Mouse (Mus musculus): ENCODE data around the gene Cfap20. TPM values are rescaled to one million over a fixed set of nuclear protein-coding genes. Genes with fewer than 3 reads are reported as not detected.

Gene Cfap20
- polyA plus RNA-seq, 1 experiment = 76.1 TPM

DNA sequence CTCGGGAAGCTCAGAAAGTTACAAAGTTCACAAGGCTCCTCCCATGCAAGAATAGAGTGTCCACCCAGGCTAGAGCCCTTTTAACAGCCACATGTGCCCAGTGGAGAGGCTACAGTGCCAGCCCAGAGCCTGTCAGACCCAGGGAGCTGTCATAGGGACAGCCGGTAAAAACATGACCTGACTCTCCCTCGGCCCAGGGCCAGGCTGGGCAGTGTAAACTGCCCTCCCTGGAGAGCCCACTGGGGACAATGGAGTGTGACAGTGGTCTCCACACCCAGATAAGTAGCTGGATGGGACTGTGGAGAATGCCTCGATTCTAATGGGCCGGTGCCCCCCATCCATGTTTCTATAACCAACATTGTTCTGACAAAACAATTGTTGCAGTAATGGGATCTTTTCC lies 25.2 kb downstream of the Cfap20 start:
- Histone ChIP-seq H3K4me3 (replicated peaks; ENCODE audit: insufficient read depth, low read depth, low read length) (no peak overlapping the region), H3K27ac (ENCODE audit: insufficient read depth, low read length) (no peak overlapping the region), H3K4me1 (ENCODE audit: control insufficient read depth, insufficient read depth, low read length) (no peaks in the 10 kb centered on the region), H3K27me3 (ENCODE audit: control insufficient read depth, insufficient read depth, low read length) (no peaks in the 10 kb centered on the region)
- no peak for DNase-seq
- WGBS = 55% methylated on average over 5 of the region's 5 CpGs
- TF ChIP-seq CTCF (IDR thresholded peaks at IDR 0.05; ENCODE audit: borderline replicate concordance, insufficient read depth, low read depth, low read length) (no peak), POLR2A (IDR thresholded peaks at IDR 0.05; ENCODE audit: borderline replicate concordance, insufficient read depth, low read length) (no peak)

DNA sequence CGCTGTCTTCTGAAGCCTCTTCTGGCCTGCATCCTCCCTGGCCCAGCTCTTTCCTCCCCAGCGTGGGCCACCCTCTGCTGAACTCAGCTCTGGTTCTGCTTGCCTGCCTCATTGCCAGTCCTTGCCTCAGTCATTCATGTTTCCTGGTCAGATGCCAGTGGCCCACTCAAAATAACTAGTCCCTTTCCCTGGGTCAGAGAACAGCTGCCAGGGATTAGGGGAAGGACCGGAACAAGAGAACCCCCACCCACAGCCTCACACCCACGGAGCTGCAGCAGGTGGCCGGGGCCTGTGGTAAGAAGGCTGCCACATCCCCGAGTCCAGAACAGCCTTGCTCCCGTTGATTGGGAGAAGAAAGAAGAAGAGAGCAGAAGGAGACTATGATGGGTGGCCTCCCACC lies 33.6 kb downstream of the Cfap20 start:
- Histone ChIP-seq H3K27me3 (ENCODE audit: control insufficient read depth, insufficient read depth, low read length) (no peaks in the 10 kb centered on the region), H3K4me3 (replicated peaks; ENCODE audit: insufficient read depth, low read depth, low read length) (no peak overlapping the region), H3K27ac (ENCODE audit: insufficient read depth, low read length) (no peak overlapping the region), H3K4me1 (ENCODE audit: control insufficient read depth, insufficient read depth, low read length) (no peaks in the 10 kb centered on the region)
- no peak for DNase-seq
- TF ChIP-seq POLR2A (IDR thresholded peaks at IDR 0.05; ENCODE audit: borderline replicate concordance, insufficient read depth, low read length) (no peak), CTCF (IDR thresholded peaks at IDR 0.05; ENCODE audit: borderline replicate concordance, insufficient read depth, low read depth, low read length) (no peak)
- 21% methylated on average over 7 of the region's 7 CpGs for WGBS

DNA sequence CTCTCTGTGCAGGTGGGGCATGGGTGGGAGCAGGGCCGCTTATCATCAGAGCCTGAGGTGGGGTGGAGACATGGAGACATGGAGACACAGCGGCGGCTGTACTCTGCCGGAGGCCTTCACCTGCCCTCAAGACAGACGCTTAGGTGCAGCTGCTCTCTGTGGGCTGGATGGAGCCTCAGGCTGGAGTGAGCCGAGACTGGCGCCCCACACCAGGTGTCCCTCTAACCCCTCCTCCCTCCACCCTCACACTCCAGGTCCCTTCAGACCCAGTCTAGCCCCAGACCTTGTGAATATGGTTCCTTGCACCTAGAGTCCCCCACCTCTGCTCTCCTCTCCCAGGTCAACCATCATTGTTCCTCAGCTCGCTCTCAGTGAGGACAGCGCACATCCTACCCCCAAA lies 35.5 kb downstream of the Cfap20 start:
- no peak overlapping the region for H3K4me3 ChIP-seq (replicated peaks; ENCODE audit: insufficient read depth, low read depth, low read length)
- no peak for DNase-seq
- TF ChIP-seq CTCF (IDR thresholded peaks at IDR 0.05; ENCODE audit: borderline replicate concordance, insufficient read depth, low read depth, low read length) = no peak
- no peak for TF ChIP-seq POLR2A (IDR thresholded peaks at IDR 0.05; ENCODE audit: borderline replicate concordance, insufficient read depth, low read length)
- H3K27ac ChIP-seq (ENCODE audit: insufficient read depth, low read length) = no peak overlapping the region
- H3K4me1 ChIP-seq (ENCODE audit: control insufficient read depth, insufficient read depth, low read length) = no peaks in the 10 kb centered on the region
- no peaks in the 10 kb centered on the region for H3K27me3 ChIP-seq (ENCODE audit: control insufficient read depth, insufficient read depth, low read length)
- WGBS = 84% methylated on average over 9 of the region's 9 CpGs

DNA sequence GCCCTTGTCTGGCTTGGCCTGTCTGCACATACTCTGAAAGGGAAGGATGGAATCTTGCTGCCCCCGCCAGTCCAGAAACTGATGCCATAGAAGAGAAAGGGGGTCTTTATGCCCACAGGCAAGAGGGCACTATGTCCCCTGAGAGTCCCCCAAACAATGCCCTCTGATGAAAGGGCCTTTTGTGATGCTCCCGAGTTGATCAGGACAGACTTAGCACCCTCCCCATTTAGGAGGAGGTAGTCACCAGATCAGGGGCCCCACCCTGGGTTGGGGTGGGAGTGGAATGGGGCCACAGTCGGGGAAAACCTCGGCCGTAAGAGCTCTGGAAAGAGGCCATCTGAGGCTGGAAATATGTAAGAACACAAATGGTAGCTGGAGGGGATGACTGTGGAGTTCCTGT lies 37.5 kb downstream of the Cfap20 start:
- Histone ChIP-seq H3K4me3 (replicated peaks; ENCODE audit: insufficient read depth, low read depth, low read length) (no peak overlapping the region), H3K27ac (ENCODE audit: insufficient read depth, low read length) (no peak overlapping the region), H3K4me1 (ENCODE audit: control insufficient read depth, insufficient read depth, low read length) (no peaks in the 10 kb centered on the region), H3K27me3 (ENCODE audit: control insufficient read depth, insufficient read depth, low read length) (no peaks in the 10 kb centered on the region)
- TF ChIP-seq POLR2A (IDR thresholded peaks at IDR 0.05; ENCODE audit: borderline replicate concordance, insufficient read depth, low read length) (no peak), CTCF (IDR thresholded peaks at IDR 0.05; ENCODE audit: borderline replicate concordance, insufficient read depth, low read depth, low read length) (no peak)
- no peak for DNase-seq
- 37% methylated on average over 5 of the region's 5 CpGs for whole genome bisulfite sequencing

DNA sequence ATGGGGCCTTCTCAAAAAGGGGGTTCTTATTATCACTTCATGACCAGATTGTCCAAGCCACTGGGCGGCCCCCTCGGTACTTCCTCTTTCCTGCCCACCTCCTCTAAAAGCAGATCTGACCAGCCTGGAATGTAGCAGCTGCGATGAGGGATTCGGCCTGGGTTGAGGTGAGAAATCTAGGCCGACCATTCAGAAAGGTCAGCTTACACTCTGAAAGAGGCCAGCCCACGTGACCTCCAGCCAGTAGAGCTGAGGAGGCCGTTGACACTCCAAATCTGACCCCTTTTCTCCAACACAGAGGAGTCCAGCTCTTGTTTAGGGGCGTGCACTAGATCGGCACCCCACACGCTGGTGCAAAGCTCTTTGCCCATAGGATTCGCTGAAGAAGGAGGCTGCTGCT lies 37.9 kb downstream of the Cfap20 start:
- no peaks in the 10 kb centered on the region for H3K4me1 ChIP-seq (ENCODE audit: control insufficient read depth, insufficient read depth, low read length)
- 80% methylated on average over 11 of the region's 11 CpGs for WGBS
- no peak overlapping the region for H3K27ac ChIP-seq (ENCODE audit: insufficient read depth, low read length)
- no peak for TF ChIP-seq CTCF (IDR thresholded peaks at IDR 0.05; ENCODE audit: borderline replicate concordance, insufficient read depth, low read depth, low read length)
- TF ChIP-seq POLR2A (IDR thresholded peaks at IDR 0.05; ENCODE audit: borderline replicate concordance, insufficient read depth, low read length) = no peak
- H3K27me3 ChIP-seq (ENCODE audit: control insufficient read depth, insufficient read depth, low read length) = no peaks in the 10 kb centered on the region
- no peak for DNase-seq
- no peak overlapping the region for H3K4me3 ChIP-seq (replicated peaks; ENCODE audit: insufficient read depth, low read depth, low read length)

DNA sequence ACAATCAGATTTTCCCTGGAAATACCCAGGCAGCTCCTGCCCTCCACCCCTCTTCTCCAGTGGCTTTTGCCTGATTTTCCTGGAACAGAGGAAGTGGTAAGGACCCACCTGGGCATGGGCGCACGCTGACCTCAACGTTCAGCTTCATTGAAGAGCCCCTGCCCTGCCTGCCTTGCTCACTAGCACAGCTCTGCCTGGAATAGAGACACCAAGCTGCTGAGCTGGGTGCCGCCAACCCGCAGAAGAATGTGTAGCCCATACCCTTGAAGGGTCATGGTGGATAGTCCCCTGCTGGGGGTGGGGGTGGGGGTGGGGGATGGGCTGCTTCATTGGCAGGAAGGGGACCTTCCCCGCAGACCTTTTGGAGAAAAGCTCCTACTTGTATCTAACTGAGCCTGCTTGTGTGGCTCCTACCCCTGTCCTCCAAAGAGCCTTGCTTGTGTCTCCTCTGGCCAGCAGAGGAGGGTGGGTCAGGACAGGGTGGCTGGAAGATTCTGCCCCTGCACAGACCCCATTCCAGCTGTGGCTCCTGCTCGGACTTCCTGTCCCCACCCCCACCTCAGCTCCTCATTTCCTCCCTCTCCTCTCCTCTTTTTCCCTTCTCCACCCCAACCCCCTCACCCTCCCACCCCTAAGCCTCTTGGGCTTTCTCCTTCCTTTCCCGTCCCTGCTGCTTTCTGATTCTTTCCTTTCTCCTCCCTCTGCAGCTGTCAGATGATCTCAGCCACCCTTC lies 39.3 kb downstream of the Cfap20 start:
- DNase-seq = no peak
- H3K27ac ChIP-seq (ENCODE audit: insufficient read depth, low read length) = no peak overlapping the region
- H3K4me1 ChIP-seq (ENCODE audit: control insufficient read depth, insufficient read depth, low read length) = no peaks in the 10 kb centered on the region
- TF ChIP-seq CTCF (IDR thresholded peaks at IDR 0.05; ENCODE audit: borderline replicate concordance, insufficient read depth, low read depth, low read length) (no peak), POLR2A (IDR thresholded peaks at IDR 0.05; ENCODE audit: borderline replicate concordance, insufficient read depth, low read length) (no peak)
- WGBS = 48% methylated on average over 8 of the region's 8 CpGs
- no peaks in the 10 kb centered on the region for H3K27me3 ChIP-seq (ENCODE audit: control insufficient read depth, insufficient read depth, low read length)
- H3K4me3 ChIP-seq (replicated peaks; ENCODE audit: insufficient read depth, low read depth, low read length) = no peak overlapping the region

DNA sequence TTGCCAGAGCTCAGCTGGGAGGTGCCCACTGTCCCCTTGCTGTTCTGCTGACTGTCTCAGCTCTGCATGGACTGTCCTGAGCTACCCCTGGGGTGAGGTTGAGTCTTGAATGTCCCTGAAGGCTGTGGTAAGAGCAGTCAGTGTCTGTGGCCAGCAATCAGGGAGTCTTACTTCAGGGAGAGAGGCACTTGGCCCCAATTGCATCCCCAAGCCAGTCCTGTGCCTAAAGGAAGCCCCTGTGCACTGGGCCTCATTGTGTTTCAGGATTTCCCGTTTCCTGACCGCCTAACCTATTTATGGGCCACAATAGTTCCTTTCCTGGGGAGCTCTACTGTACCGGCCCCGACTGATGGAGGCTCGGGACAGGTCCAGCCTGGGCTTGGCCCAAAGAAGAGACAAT lies 42.1 kb downstream of the Cfap20 start:
- Histone ChIP-seq H3K4me3 (replicated peaks; ENCODE audit: insufficient read depth, low read depth, low read length) (no peak overlapping the region), H3K4me1 (ENCODE audit: control insufficient read depth, insufficient read depth, low read length) (no peaks in the 10 kb centered on the region), H3K27ac (ENCODE audit: insufficient read depth, low read length) (no peak overlapping the region), H3K27me3 (ENCODE audit: control insufficient read depth, insufficient read depth, low read length) (no peaks in the 10 kb centered on the region)
- 83% methylated on average over 5 of the region's 5 CpGs for WGBS
- DNase-seq = no peak
- TF ChIP-seq POLR2A (IDR thresholded peaks at IDR 0.05; ENCODE audit: borderline replicate concordance, insufficient read depth, low read length) (no peak), CTCF (IDR thresholded peaks at IDR 0.05; ENCODE audit: borderline replicate concordance, insufficient read depth, low read depth, low read length) (no peak)

DNA sequence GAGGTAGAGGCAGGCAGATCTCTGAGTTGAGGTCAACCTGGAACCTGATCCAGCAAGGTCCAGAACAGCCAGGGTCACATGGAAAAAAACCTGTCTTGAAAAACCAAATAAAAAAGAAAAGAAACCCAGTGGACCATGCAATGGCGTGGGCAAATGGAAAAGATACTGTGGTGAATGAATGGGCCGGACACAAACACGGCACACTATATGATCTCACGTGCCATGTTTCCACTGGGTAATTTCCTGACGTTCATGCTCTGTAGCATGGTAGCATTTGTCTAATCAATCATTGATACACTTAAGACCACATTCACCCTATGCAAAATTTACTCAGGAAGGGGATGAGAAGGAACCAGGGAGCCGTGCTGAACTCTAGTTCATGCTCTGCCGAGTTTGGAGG lies 43.6 kb downstream of the Cfap20 start:
- no peak for TF ChIP-seq POLR2A (IDR thresholded peaks at IDR 0.05; ENCODE audit: borderline replicate concordance, insufficient read depth, low read length)
- WGBS = 83% methylated on average over 7 of the region's 7 CpGs
- H3K27me3 ChIP-seq (ENCODE audit: control insufficient read depth, insufficient read depth, low read length) = no peaks in the 10 kb centered on the region
- no peak for DNase-seq
- no peak overlapping the region for H3K4me3 ChIP-seq (replicated peaks; ENCODE audit: insufficient read depth, low read depth, low read length)
- H3K4me1 ChIP-seq (ENCODE audit: control insufficient read depth, insufficient read depth, low read length) = no peaks in the 10 kb centered on the region
- no peak overlapping the region for H3K27ac ChIP-seq (ENCODE audit: insufficient read depth, low read length)
